Mouse (Mus musculus): ENCODE data around the gene Olfr1160. TPM values are rescaled to one million over a fixed set of nuclear protein-coding genes. Genes with fewer than 3 reads are reported as not detected.
"Not testable (repeated sequence)": the region's sequence is repeated elsewhere in the genome, so short reads cannot be mapped to it uniquely, and the experiment has no call there.

Gene Olfr1160
- polyA plus RNA-seq (2015; fragmentation: Nextera tagmentation; extraction: Ambion mirVana): not detected in 2 replicates

GRCm38 (mm10) chr2:88007515-88008318, at the start of gene Olfr1160:
TSS of gene Olfr1160 (minus strand) at chr2:88008268.
- H3K27ac ChIP-seq (replicated peaks): no peak within 1 kb of the TSS
- H3K9ac ChIP-seq: no peak within 1 kb of the TSS
- H3K36me3 ChIP-seq: no peaks in the 10 kb centered on the region
- no peak within 1 kb of the TSS for H3K4me2 ChIP-seq
- no peaks in the 10 kb centered on the region for H3K9me3 ChIP-seq
- H3K4me3 ChIP-seq: no peak within 1 kb of the TSS
- no peaks in the 10 kb centered on the region for H3K27me3 ChIP-seq (replicated peaks)
- no peaks in the 10 kb centered on the region for H3K4me1 ChIP-seq
- ATAC-seq (ENCODE audit: extremely low read depth, insufficient number of reproducible peaks, low FRiP score, low TSS enrichment): no peak

- Histone ChIP-seq H3K27ac (replicated peaks) (no peak within 1 kb of the TSS), H3K36me3 (no peaks in the 10 kb centered on the region), H3K4me2 (no peak within 1 kb of the TSS), H3K9me3 (no peaks in the 10 kb centered on the region), H3K4me3 (no peak within 1 kb of the TSS), H3K27me3 (replicated peaks) (no peaks in the 10 kb centered on the region), H3K9ac (no peak within 1 kb of the TSS), H3K4me1 (no peaks in the 10 kb centered on the region)
- no peak for ATAC-seq (ENCODE audit: extremely low read depth, insufficient number of reproducible peaks, low FRiP score, low TSS enrichment)
- WGBS: 82% methylated on average over 1 of the region's 1 CpGs
Measured at GRCm38 (mm10) chr2:88051029-88051428, 43.0 kb upstream of the Olfr1160 start, which contains the start of gene Olfr1162. TSS of gene Olfr1162 (minus strand) at chr2:88051129.

GRCm38 (mm10) chr2:88037599-88037998, 29.5 kb upstream of the Olfr1160 start, which contains the start of gene Olfr73:
TSS of gene Olfr73 (minus strand) at chr2:88037699.
- Histone ChIP-seq H3K36me3 (no peaks in the 10 kb centered on the region), H3K27ac (replicated peaks) (no peak within 1 kb of the TSS), H3K9ac (no peak within 1 kb of the TSS), H3K27me3 (replicated peaks) (no peaks in the 10 kb centered on the region), H3K4me2 (no peak within 1 kb of the TSS), H3K4me1 (no peaks in the 10 kb centered on the region), H3K4me3 (no peak within 1 kb of the TSS), H3K9me3 (no peaks in the 10 kb centered on the region)
- no peak for ATAC-seq (ENCODE audit: extremely low read depth, insufficient number of reproducible peaks, low FRiP score, low TSS enrichment)

GRCm38 (mm10) chr2:88022474-88022873, 14.4 kb upstream of the Olfr1160 start, which contains the start of gene Olfr1161:
TSS of gene Olfr1161 (plus strand) at chr2:88022774.
- H3K9ac ChIP-seq; H3K4me2 ChIP-seq; H3K4me1 ChIP-seq; H3K27me3 ChIP-seq (replicated peaks); H3K36me3 ChIP-seq; H3K9me3 ChIP-seq; ATAC-seq (ENCODE audit: extremely low read depth, insufficient number of reproducible peaks, low FRiP score, low TSS enrichment); H3K27ac ChIP-seq (replicated peaks); H3K4me3 ChIP-seq: not testable (repeated sequence)
- 81% methylated on average over 1 of the region's 1 CpGs for WGBS

- Histone ChIP-seq H3K4me2 (no peak within 1 kb of the TSS), H3K4me1 (no peaks in the 10 kb centered on the region), H3K9ac (no peak within 1 kb of the TSS), H3K4me3 (no peak within 1 kb of the TSS), H3K27me3 (replicated peaks) (no peaks in the 10 kb centered on the region), H3K36me3 (no peaks in the 10 kb centered on the region), H3K27ac (replicated peaks) (no peak within 1 kb of the TSS), H3K9me3 (no peaks in the 10 kb centered on the region)
- ATAC-seq (ENCODE audit: extremely low read depth, insufficient number of reproducible peaks, low FRiP score, low TSS enrichment): no peak
Measured at GRCm38 (mm10) chr2:87989813-87990212, 18.3 kb downstream of the Olfr1160 start, which contains the start of gene Olfr1158. TSS of gene Olfr1158 (plus strand) at chr2:87990113.

DNA sequence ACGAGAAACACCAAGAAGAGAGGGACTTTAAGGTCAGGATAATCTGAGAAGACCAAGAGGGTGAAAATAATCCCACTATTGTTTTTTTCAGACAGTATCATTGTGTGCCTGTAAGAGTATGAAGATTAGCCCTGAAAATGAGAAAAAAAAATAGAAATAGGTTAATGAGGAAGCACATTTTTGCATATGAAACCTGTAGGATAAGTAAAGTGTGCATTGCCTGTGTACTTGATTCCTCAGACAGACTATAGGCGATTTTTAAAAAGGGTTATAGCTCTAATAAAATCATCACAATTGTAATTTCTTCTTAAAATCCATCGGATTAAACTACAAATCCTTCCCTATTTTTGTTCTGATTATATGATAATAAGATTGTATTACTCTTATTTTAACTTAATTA, 33.5 kb downstream of the Olfr1160 start, which contains the start of gene Olfr74:
Gene Olfr74 (minus strand): TSS at position 101 of the 400 bp plus-strand sequence.
- no peaks in the 10 kb centered on the region; the same call in 1 of the 2 replicates for H3K9me3 ChIP-seq
- H3K27ac ChIP-seq (replicated peaks): no peak within 1 kb of the TSS
- H3K27me3 ChIP-seq (replicated peaks): no peaks in the 10 kb centered on the region
- no peaks in the 10 kb centered on the region for H3K4me1 ChIP-seq
- H3K4me2 ChIP-seq: no peak within 1 kb of the TSS
- H3K9ac ChIP-seq: no peak within 1 kb of the TSS
- 66% methylated on average over 3 of the region's 3 CpGs for WGBS
- no peaks in the 10 kb centered on the region for H3K36me3 ChIP-seq
- ATAC-seq (ENCODE audit: extremely low read depth, insufficient number of reproducible peaks, low FRiP score, low TSS enrichment): no peak
- no peak within 1 kb of the TSS for H3K4me3 ChIP-seq

GRCm38 (mm10) chr2:87968199-87968598, 39.9 kb downstream of the Olfr1160 start, which contains the start of gene Olfr1157:
TSS of gene Olfr1157 (minus strand) at chr2:87968299.
- Histone ChIP-seq H3K4me3 (no peak within 1 kb of the TSS), H3K27ac (replicated peaks) (no peak within 1 kb of the TSS), H3K4me2 (no peak within 1 kb of the TSS), H3K36me3 (no peaks in the 10 kb centered on the region), H3K9me3 (no peaks in the 10 kb centered on the region; the same call in 1 of the 2 replicates), H3K27me3 (replicated peaks) (no peaks in the 10 kb centered on the region), H3K4me1 (no peaks in the 10 kb centered on the region), H3K9ac (no peak within 1 kb of the TSS)
- 89% methylated on average over 4 of the region's 4 CpGs for WGBS
- ATAC-seq (ENCODE audit: extremely low read depth, insufficient number of reproducible peaks, low FRiP score, low TSS enrichment): no peak

DNA sequence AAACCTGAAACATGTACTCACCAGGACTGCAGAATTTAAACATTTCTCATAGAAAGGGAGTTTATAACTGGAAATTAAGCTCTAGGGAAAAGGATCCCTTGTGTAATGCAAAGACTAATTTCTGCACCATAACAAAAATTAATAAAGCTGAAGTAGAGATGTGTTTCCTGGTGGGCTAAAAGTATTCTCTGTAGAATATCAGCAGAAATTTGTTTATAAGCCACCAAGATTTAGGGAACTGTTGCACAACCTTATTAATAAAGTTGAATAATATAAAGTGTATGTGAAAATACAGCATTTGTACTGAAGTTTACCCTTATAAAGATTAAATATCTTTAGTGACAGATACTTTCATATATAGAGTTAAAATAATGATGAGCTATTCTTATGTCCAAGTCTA, 55.1 kb downstream of the Olfr1160 start, which contains the start of gene Olfr1156:
Gene Olfr1156 (minus strand): TSS at position 101 of the 400 bp plus-strand sequence.
- H3K4me1 ChIP-seq: no peaks in the 10 kb centered on the region
- no peaks in the 10 kb centered on the region for H3K9me3 ChIP-seq
- H3K4me3 ChIP-seq: no peak within 1 kb of the TSS
- ATAC-seq (ENCODE audit: extremely low read depth, insufficient number of reproducible peaks, low FRiP score, low TSS enrichment): no peak
- no peak within 1 kb of the TSS for H3K27ac ChIP-seq (replicated peaks)
- H3K4me2 ChIP-seq: no peak within 1 kb of the TSS
- H3K9ac ChIP-seq: no peak within 1 kb of the TSS
- H3K36me3 ChIP-seq: no peaks in the 10 kb centered on the region
- H3K27me3 ChIP-seq (replicated peaks): no peaks in the 10 kb centered on the region

Other genes with a start within 250 kb of the Olfr1160 start
- gene Olfr152, start 228.8 kb downstream of the Olfr1160 start, polyA plus RNA-seq (2015; fragmentation: Nextera tagmentation; extraction: Ambion mirVana): not detected in 2 replicates
- gene Olfr1143, start 207.7 kb downstream of the Olfr1160 start, polyA plus RNA-seq (2015; fragmentation: Nextera tagmentation; extraction: Ambion mirVana): not detected in 2 replicates
- not detected in 2 replicates for gene Olfr1145, start 198.4 kb downstream of the Olfr1160 start, polyA plus RNA-seq (2015; fragmentation: Nextera tagmentation; extraction: Ambion mirVana)
- not detected in 2 replicates for gene Olfr1148, start 177.7 kb downstream of the Olfr1160 start, polyA plus RNA-seq (2015; fragmentation: Nextera tagmentation; extraction: Ambion mirVana)
- not detected in 2 replicates for gene Olfr1150-ps1, start 164.3 kb downstream of the Olfr1160 start, polyA plus RNA-seq (2015; fragmentation: Nextera tagmentation; extraction: Ambion mirVana)
- not detected in 2 replicates for gene Olfr1151, start 152.4 kb downstream of the Olfr1160 start, polyA plus RNA-seq (2015; fragmentation: Nextera tagmentation; extraction: Ambion mirVana)
- gene Olfr1152, start 141.8 kb downstream of the Olfr1160 start, polyA plus RNA-seq (2015; fragmentation: Nextera tagmentation; extraction: Ambion mirVana): not detected in 2 replicates
- not detected in 2 replicates for gene Olfr1153, start 113.3 kb downstream of the Olfr1160 start, polyA plus RNA-seq (2015; fragmentation: Nextera tagmentation; extraction: Ambion mirVana)
- gene Olfr1154, start 103.1 kb downstream of the Olfr1160 start, polyA plus RNA-seq (2015; fragmentation: Nextera tagmentation; extraction: Ambion mirVana): not detected in 2 replicates
- gene Olfr1155, start 63.1 kb downstream of the Olfr1160 start, polyA plus RNA-seq (2015; fragmentation: Nextera tagmentation; extraction: Ambion mirVana): not detected in 2 replicates
- gene Olfr1156, start 55.2 kb downstream of the Olfr1160 start, polyA plus RNA-seq (2015; fragmentation: Nextera tagmentation; extraction: Ambion mirVana): not detected in 2 replicates
- not detected in 2 replicates for gene Olfr1157, start 40.0 kb downstream of the Olfr1160 start, polyA plus RNA-seq (2015; fragmentation: Nextera tagmentation; extraction: Ambion mirVana)
- gene Olfr74, start 33.6 kb downstream of the Olfr1160 start, polyA plus RNA-seq (2015; fragmentation: Nextera tagmentation; extraction: Ambion mirVana): not detected in 2 replicates
- gene Olfr1158, start 18.2 kb downstream of the Olfr1160 start, polyA plus RNA-seq (2015; fragmentation: Nextera tagmentation; extraction: Ambion mirVana): not detected in 2 replicates
- not detected in 2 replicates for gene Olfr1161, start 14.5 kb upstream of the Olfr1160 start, polyA plus RNA-seq (2015; fragmentation: Nextera tagmentation; extraction: Ambion mirVana)
- not detected in 2 replicates for gene Olfr73, start 29.4 kb upstream of the Olfr1160 start, polyA plus RNA-seq (2015; fragmentation: Nextera tagmentation; extraction: Ambion mirVana)
- gene Olfr1162, start 42.9 kb upstream of the Olfr1160 start, polyA plus RNA-seq (2015; fragmentation: Nextera tagmentation; extraction: Ambion mirVana): not detected in 2 replicates
- not detected in 2 replicates for gene Olfr1163, start 63.6 kb upstream of the Olfr1160 start, polyA plus RNA-seq (2015; fragmentation: Nextera tagmentation; extraction: Ambion mirVana)
- gene Olfr1164, start 85.7 kb upstream of the Olfr1160 start, polyA plus RNA-seq (2015; fragmentation: Nextera tagmentation; extraction: Ambion mirVana): not detected in 2 replicates
- not detected in 2 replicates for gene Olfr1166, start 120.0 kb upstream of the Olfr1160 start, polyA plus RNA-seq (2015; fragmentation: Nextera tagmentation; extraction: Ambion mirVana)
- gene Olfr1167, start 146.9 kb upstream of the Olfr1160 start, polyA plus RNA-seq (2015; fragmentation: Nextera tagmentation; extraction: Ambion mirVana): not detected in 2 replicates
- gene Olfr1168, start 173.6 kb upstream of the Olfr1160 start, polyA plus RNA-seq (2015; fragmentation: Nextera tagmentation; extraction: Ambion mirVana): not detected in 2 replicates
- not detected in 2 replicates for gene Olfr1170, start 220.1 kb upstream of the Olfr1160 start, polyA plus RNA-seq (2015; fragmentation: Nextera tagmentation; extraction: Ambion mirVana)